Mouse (Mus musculus) liver, adult (tissue): ENCODE measurements at regions not wholly inside any gene's neighbourhood (a gene's known extent, or its start where the extent isn't known, plus 50 kb on each side); places are given as distances from the start of the nearest gene placed in this dataset.

Experiments used
- GATA4 ChIP-seq: IDR thresholded peaks from 2 replicates; pipeline ENCODE4 v1.6.1; 2014; ENCODE audit warnings: mild to moderate bottlenecking, low read length; ENCODE audit not compliant: insufficient replicate concordance

GRCm38 (mm10) chr9:61707875-61708274 is 206.5 kb downstream of the Rplp1 start:
- TF ChIP-seq GATA4, result no peak

DNA sequence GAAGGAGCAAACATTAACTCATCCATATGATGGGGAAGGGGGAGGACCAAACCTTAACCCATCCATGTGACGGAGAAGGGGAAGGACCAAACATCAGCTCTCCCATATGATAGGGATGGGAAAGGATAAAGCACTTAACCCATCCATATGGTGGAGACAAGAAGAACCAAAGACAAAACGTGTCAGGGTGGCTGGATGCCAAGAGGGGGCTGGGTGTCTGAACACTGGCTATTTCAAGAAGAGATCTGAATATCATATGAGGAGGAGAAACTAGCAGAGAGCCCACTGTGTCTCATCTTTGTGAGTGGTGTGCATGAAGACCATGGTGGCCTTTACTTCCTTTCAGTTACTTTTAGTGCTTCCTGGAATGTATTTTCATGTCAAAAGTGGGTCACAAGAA is 207.0 kb downstream of the Rplp1 start:
- TF ChIP-seq GATA4, result no peak

DNA sequence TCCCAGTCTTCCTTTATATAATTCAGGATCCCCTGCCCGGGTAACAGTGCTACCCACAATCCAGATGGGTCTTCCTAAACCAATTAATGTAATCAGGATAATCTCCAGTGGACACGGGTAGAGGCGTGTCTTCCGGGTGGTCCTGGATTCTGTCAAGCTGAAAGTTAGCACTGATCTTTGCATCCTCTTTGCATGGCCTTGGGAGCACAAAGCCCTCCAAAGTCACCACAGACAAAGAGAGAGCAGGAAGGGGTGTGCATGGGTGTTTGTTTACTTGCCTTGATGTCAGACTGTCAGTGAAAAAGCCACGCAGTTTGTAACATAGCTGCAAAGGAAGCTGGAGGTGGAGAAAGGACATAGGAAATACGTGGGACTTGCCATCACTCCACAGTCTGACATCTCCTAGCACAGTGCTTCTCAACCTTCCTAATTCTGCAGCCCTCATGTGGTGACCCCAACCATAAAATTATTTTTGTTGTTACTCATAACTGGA is 208.0 kb downstream of the Rplp1 start:
- TF ChIP-seq GATA4, result no peak

DNA sequence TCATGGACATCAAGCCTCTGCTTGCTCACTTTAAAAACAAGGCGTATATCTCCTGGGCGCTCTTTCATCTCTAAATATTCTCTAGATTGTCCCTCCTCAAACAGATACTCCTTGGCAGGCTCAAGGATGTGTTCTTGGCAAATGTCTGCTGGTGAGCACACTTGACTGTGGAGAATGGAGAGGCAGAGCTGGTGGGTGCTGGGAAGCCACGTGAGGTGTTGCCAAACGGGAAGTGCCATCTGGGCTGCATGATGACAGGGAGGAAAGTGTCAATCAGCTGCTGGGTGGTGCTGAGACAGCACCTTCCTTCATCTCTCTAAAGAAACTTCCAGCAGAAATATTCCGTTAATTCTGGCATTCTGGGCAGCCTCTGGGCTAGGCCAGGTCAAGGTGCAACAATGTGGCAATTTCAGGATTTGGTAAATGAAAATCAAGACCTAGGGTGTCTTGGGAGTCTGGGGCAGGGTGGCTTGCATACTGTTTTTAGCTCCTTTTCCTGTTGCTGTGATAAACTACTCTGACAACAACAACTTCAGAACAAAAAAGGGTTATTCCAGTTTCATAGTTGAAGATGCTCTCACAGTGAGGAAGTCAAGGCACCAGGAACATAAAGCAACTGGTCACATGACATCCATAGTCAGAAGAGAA is 208.6 kb downstream of the Rplp1 start:
- TF ChIP-seq GATA4, result no peak

GRCm38 (mm10) chr9:61703301-61703700 is 211.0 kb downstream of the Rplp1 start:
- no peak for TF ChIP-seq GATA4

DNA sequence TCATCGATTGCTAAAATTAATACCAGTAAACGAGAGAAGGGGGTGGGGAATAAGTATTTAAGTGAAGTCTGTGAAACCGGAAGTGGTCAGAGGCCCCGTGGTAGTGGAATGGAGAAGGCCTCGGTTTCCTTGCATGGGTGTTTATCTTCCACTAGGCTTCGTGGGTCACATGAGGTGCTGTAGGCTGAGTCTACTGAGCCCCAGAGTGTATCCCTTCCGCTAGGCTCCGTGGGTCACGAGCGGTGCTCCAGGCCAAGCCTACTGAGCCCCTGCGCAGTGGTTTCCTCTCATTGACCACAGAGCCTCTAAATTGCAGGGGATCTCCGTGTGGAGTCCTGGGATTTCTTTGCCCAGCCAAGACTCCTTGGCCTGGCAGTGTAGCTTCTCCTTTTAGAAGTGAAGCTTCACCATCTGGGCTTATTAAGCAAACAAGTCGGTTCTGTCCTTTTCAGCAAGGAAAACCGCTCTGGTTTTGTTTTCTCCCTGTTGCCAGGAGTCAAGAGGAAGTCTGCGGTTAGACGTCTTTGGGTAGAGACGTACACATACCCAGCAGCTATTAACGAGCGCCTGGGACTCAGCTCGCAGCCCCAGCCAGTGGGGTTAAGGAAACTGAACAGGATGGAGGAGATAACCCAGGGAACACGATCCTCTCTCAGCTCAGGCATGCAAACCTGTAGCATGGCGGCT is 211.9 kb downstream of the Rplp1 start:
- no peak for TF ChIP-seq GATA4

- no peak for TF ChIP-seq GATA4
Observed at GRCm38 (mm10) chr9:61700576-61700975, 213.8 kb downstream of the Rplp1 start.

GRCm38 (mm10) chr9:61699618-61700017 is 214.7 kb downstream of the Rplp1 start:
- TF ChIP-seq GATA4, result no peak

DNA sequence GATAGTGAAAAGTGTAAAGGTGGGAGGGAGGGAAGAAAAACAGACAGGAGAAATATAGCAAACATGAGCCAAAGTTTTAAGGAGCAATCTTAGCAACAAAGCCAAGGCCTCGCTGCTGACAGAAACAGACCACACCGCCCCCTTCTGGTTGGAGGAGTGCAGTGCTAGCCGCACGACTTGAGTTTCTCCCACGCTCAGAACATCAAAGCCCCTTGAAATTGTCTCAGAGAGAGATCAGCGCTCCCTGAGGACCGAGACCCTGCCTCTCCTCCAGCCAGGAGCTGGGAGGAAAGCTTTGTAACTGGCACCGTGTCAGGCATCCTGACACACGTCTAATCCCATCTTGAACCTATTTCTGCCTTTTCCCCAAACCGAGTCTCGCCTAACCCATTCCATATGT is 216.4 kb downstream of the Rplp1 start:
- TF ChIP-seq GATA4, result no peak

- TF ChIP-seq GATA4, result no peak
Observed at GRCm38 (mm10) chr9:61696831-61697230, 217.5 kb downstream of the Rplp1 start.

- no peak for TF ChIP-seq GATA4
Observed at GRCm38 (mm10) chr9:61695821-61696220, 218.5 kb downstream of the Rplp1 start.

DNA sequence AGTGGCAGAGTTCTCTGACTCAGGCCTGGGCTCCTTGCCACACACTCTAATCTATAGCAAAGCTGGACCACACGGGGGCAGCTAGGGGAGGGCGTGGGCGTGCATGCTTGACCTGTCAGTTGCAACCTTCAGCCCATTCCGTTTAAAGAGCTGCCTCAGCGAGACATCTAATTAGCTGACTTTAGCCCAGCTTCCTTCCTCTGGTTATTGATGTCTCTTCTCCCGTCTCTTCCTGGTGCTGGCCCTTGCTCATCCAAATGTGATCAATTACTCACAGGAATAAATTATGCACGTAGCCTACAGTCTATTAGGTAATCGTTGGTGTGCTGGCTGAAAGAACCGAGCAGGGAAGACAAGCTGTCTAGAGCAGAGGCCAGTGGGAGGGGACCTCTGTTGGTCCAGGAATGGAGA is 219.0 kb downstream of the Rplp1 start:
- no peak for TF ChIP-seq GATA4

GRCm38 (mm10) chr9:61694206-61694605 is 220.1 kb downstream of the Rplp1 start:
- TF ChIP-seq GATA4, result no peak

GRCm38 (mm10) chr9:61690786-61691185 is 223.6 kb downstream of the Rplp1 start:
- TF ChIP-seq GATA4, result no peak

- TF ChIP-seq GATA4, result no peak
Observed at GRCm38 (mm10) chr9:61689939-61690338, 224.4 kb downstream of the Rplp1 start.

GRCm38 (mm10) chr9:61689516-61689915 is 224.8 kb downstream of the Rplp1 start:
- TF ChIP-seq GATA4, result no peak

- TF ChIP-seq GATA4, result no peak
Observed at GRCm38 (mm10) chr9:61683557-61683956, 230.8 kb downstream of the Rplp1 start.
